Mouse (Mus musculus) neural tube, embryonic 15.5 days (tissue): ENCODE measurements around the gene Nrsn2. TPM values are rescaled to one million over a fixed set of nuclear protein-coding genes. Genes with fewer than 3 reads are reported as not detected.
A peak's percentile ranks its signal among the peaks of the same experiment; 100 is the strongest.

Source experiments
- ATAC-seq: fragments of 200-750 bp; cut with Nextera tagmentation; 2 replicates; pipeline ENCODE4 v1.8.0; 2017; ENCODE audit warnings: mild to moderate bottlenecking, moderate TSS enrichment, moderate library complexity; ENCODE audit not compliant: low FRiP score
- H3K27ac ChIP-seq: fragments of 300-500 bp; sonication (generic); replicated peaks from 2 replicates; pipeline ENCODE4 v1.5.1; 2015; ENCODE audit warnings: mild to moderate bottlenecking, inconsistent platforms
- H3K27me3 ChIP-seq: fragments of 300-500 bp; sonication (generic); replicated peaks from 2 replicates; pipeline ENCODE4 v1.6.1; 2015; ENCODE audit warnings: inconsistent platforms
- H3K36me3 ChIP-seq: fragments of 300-500 bp; sonication (generic); 2 replicates; pipeline ENCODE4 v1.6.1; 2015; ENCODE audit warnings: inconsistent platforms
- H3K4me1 ChIP-seq: fragments of 300-500 bp; sonication (generic); 2 replicates; pipeline ENCODE4 v1.6.1; 2015; ENCODE audit warnings: inconsistent platforms
- H3K4me2 ChIP-seq: fragments of 300-500 bp; sonication (generic); 2 replicates; pipeline ENCODE4 v1.6.1; 2015; ENCODE audit warnings: inconsistent platforms, mild to moderate bottlenecking, moderate library complexity
- H3K4me3 ChIP-seq: fragments of 300-500 bp; sonication (generic); replicated peaks from 2 replicates; pipeline ENCODE4 v1.5.1; 2015; ENCODE audit warnings: mild to moderate bottlenecking, inconsistent platforms
- H3K9ac ChIP-seq: fragments of 300-500 bp; sonication (generic); replicated peaks from 2 replicates; pipeline ENCODE4 v1.6.1; 2015; ENCODE audit warnings: mild to moderate bottlenecking, inconsistent platforms
- H3K9me3 ChIP-seq: fragments of 300-500 bp; sonication (generic); replicated peaks from 2 replicates; pipeline ENCODE4 v1.6.1; 2016; ENCODE audit warnings: inconsistent platforms
- WGBS: fragments of 180-500 bp; shearing (Covaris S2); methylation state at CpG from one replicate; pipeline ENCODE4 v1.1.7; 2015; ENCODE audit warnings: mixed read lengths; 5-methylcytosine and 5-hydroxymethylcytosine counted together
- polyA plus RNA-seq: library from polyadenylated mRNA; unstranded; fragments of >200 nt; fragmentation: Nextera tagmentation; extraction: Ambion mirVana; gene quantifications from 2 replicates; pipeline ENCODE4 v1.2.1, GENCODE M21; 2015

Gene Nrsn2
- polyA plus RNA-seq, 1 experiment from 2014 or later = 60.3 TPM

- Histone ChIP-seq H3K27ac (no peak overlapping the region), H3K9ac (no peak overlapping the region), H3K4me3 (no peak overlapping the region), H3K36me3 (no peaks in the 10 kb centered on the region), H3K9me3 (no peaks in the 10 kb centered on the region), H3K4me2 (no peak overlapping the region), H3K4me1 (peaks cover 3% of the 10 kb centered on the region), H3K27me3 (no peaks in the 10 kb centered on the region)
- no peak for ATAC-seq
- 88% methylated on average over 11 of the region's 11 CpGs for WGBS
Measured at GRCm38 (mm10) chr2:152337591-152338212, 38.7 kb downstream of the Nrsn2 start.

GRCm38 (mm10) chr2:152336856-152337255 lies 39.6 kb downstream of the Nrsn2 start:
- no peak overlapping the region for H3K27ac ChIP-seq
- no peaks in the 10 kb centered on the region for H3K36me3 ChIP-seq
- no peak overlapping the region for H3K9ac ChIP-seq
- H3K27me3 ChIP-seq = no peaks in the 10 kb centered on the region
- peaks cover 5% of the 10 kb centered on the region for H3K4me1 ChIP-seq
- WGBS = 88% methylated on average over 1 of the region's 1 CpGs
- H3K9me3 ChIP-seq = no peaks in the 10 kb centered on the region
- H3K4me3 ChIP-seq = no peak overlapping the region
- ATAC-seq = no peak
- no peak overlapping the region for H3K4me2 ChIP-seq

DNA sequence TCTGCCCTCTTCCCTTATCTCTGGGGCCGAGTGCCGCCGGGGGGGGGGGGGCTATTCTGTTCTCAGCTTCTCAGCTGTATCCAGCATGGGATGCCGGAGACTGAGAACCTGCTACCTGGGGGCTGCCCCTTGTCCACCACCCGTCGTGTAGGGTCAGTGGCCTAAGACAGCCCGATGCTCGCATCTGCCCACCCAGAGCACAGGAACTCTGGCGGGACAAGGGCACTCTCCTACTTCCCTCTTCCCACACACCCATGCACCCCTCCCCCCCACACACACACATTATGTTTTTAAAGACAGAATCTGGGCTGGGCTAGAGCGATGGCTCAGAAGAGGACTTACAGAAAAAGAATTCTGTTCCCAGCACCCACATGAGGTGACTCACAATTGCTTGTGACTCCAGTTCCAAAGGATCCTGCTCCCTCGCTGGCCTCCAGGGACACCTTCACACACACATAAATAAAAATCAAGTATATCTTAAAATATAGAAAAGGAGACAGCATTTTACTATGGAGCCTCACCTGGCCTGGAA lies 41.1 kb downstream of the Nrsn2 start:
- Histone ChIP-seq H3K4me3 (no peak overlapping the region), H3K27me3 (no peaks in the 10 kb centered on the region), H3K9me3 (no peaks in the 10 kb centered on the region), H3K36me3 (no peaks in the 10 kb centered on the region), H3K27ac (no peak overlapping the region), H3K4me1 (peaks cover 19% of the 10 kb centered on the region), H3K4me2 (no peak overlapping the region), H3K9ac (no peak overlapping the region)
- ATAC-seq = no peak
- WGBS = 75% methylated on average over 8 of the region's 11 CpGs

- no peak for ATAC-seq
- H3K9ac ChIP-seq = no peak overlapping the region
- H3K4me3 ChIP-seq = no peak overlapping the region
- H3K4me2 ChIP-seq = no peak overlapping the region; the same call in 1 of the 2 replicates
- H3K9me3 ChIP-seq = no peaks in the 10 kb centered on the region
- 88% methylated on average over 4 of the region's 4 CpGs for WGBS
- H3K4me1 ChIP-seq = peaks cover 30% of the 10 kb centered on the region
- H3K36me3 ChIP-seq = peaks cover 11% of the 10 kb centered on the region
- no peaks in the 10 kb centered on the region for H3K27me3 ChIP-seq
- no peak overlapping the region for H3K27ac ChIP-seq
Measured at GRCm38 (mm10) chr2:152333345-152334006, 43.0 kb downstream of the Nrsn2 start.

GRCm38 (mm10) chr2:152332101-152332825 lies 44.2 kb downstream of the Nrsn2 start, which contains the start of gene Rbck1:
TSS of gene Rbck1 (minus strand) at chr2:152332653.
- under 1% methylated on average over 54 of the region's 54 CpGs for WGBS
- H3K36me3 ChIP-seq = peaks cover 16% of the 10 kb centered on the region
- peak within 1 kb of the TSS; percentile 76 for H3K4me2 ChIP-seq
- peak within 1 kb of the TSS; percentile 94 for H3K9ac ChIP-seq
- peak within 1 kb of the TSS; percentile 97 for H3K4me3 ChIP-seq
- H3K4me1 ChIP-seq = peaks cover 30% of the 10 kb centered on the region
- no peaks in the 10 kb centered on the region for H3K27me3 ChIP-seq
- peak within 1 kb of the TSS; percentile 92 for H3K27ac ChIP-seq
- peak; percentile 97 for ATAC-seq
- H3K9me3 ChIP-seq = no peaks in the 10 kb centered on the region

GRCm38 (mm10) chr2:152330858-152331423 lies 45.5 kb downstream of the Nrsn2 start:
- ATAC-seq = no peak
- peak overlapping the region; percentile 76 for H3K4me2 ChIP-seq
- H3K9ac ChIP-seq = peak overlapping the region; percentile 94; the same call in 1 of the 2 replicates
- 68% methylated on average over 7 of the region's 7 CpGs for WGBS
- peaks cover 29% of the 10 kb centered on the region for H3K36me3 ChIP-seq
- H3K4me3 ChIP-seq = peak overlapping the region; percentile 97
- H3K4me1 ChIP-seq = peaks cover 30% of the 10 kb centered on the region
- H3K27me3 ChIP-seq = no peaks in the 10 kb centered on the region
- no peaks in the 10 kb centered on the region for H3K9me3 ChIP-seq
- no peak overlapping the region for H3K27ac ChIP-seq

- 83% methylated on average over 5 of the region's 5 CpGs for WGBS
- no peaks in the 10 kb centered on the region for H3K9me3 ChIP-seq
- no peak overlapping the region for H3K9ac ChIP-seq
- H3K27ac ChIP-seq = no peak overlapping the region
- H3K4me3 ChIP-seq = no peak overlapping the region
- H3K36me3 ChIP-seq = peaks cover 57% of the 10 kb centered on the region
- H3K4me2 ChIP-seq = no peak overlapping the region
- H3K4me1 ChIP-seq = peaks cover 30% of the 10 kb centered on the region
- H3K27me3 ChIP-seq = no peaks in the 10 kb centered on the region
- no peak for ATAC-seq
Measured at GRCm38 (mm10) chr2:152327980-152328379, 48.5 kb downstream of the Nrsn2 start.

- Histone ChIP-seq H3K4me2 (no peak overlapping the region), H3K9ac (no peak overlapping the region), H3K9me3 (no peaks in the 10 kb centered on the region), H3K27ac (no peak overlapping the region), H3K27me3 (no peaks in the 10 kb centered on the region), H3K4me1 (peaks cover 24% of the 10 kb centered on the region), H3K4me3 (no peak overlapping the region), H3K36me3 (peaks cover 71% of the 10 kb centered on the region)
- WGBS = 91% methylated on average over 8 of the region's 8 CpGs
- ATAC-seq = no peak
Measured at GRCm38 (mm10) chr2:152326654-152327053, 49.8 kb downstream of the Nrsn2 start.

DNA sequence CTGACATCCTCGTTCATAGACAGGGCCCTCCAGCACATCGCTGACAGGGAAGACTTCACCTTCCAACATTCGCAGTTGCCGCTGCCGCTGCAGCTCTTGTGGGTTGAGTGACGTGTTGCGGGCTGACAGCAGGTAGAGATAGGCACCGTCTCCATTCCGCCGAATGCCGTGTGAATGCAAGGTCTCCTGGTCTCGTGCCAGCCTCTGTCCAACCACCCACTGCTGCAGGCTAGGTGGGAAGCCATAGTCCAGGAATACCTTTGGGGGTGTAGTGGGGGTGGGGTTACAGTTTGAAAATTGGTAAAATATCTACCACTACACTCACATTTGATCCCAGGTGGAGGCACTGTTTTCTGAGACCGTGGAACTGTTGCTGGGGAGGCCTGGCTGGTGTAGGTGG lies 50.3 kb downstream of the Nrsn2 start:
- Histone ChIP-seq H3K9ac (no peak overlapping the region), H3K36me3 (peaks cover 75% of the 10 kb centered on the region), H3K4me3 (no peak overlapping the region), H3K9me3 (no peaks in the 10 kb centered on the region), H3K27me3 (no peaks in the 10 kb centered on the region), H3K27ac (no peak overlapping the region), H3K4me2 (no peak overlapping the region), H3K4me1 (peaks cover 19% of the 10 kb centered on the region)
- 93% methylated on average over 13 of the region's 13 CpGs for WGBS
- ATAC-seq = no peak

DNA sequence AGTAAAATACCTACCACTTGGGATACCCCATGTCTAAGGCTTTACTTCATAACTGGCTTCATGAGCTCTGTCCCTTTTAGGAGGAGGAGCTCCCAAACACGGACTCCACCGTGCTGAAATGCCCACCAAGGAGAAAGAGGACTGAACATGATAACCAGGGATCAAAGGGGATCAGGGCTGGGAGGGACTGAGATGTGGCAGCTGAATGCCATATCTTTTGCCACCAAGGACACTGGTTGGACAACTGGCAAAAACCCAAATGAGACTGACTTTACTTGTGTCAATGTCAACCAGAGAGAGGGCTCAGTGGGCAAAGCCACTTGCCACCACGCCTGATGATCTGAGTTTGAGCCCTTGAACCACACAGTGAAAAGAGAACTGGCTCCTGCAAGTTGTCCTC lies 51.6 kb downstream of the Nrsn2 start:
- no peak overlapping the region for H3K27ac ChIP-seq
- H3K4me1 ChIP-seq = peaks cover 6% of the 10 kb centered on the region; the same call in 1 of the 2 replicates
- H3K4me2 ChIP-seq = no peak overlapping the region
- peaks cover 88% of the 10 kb centered on the region for H3K36me3 ChIP-seq
- H3K4me3 ChIP-seq = no peak overlapping the region
- no peaks in the 10 kb centered on the region for H3K27me3 ChIP-seq
- H3K9ac ChIP-seq = no peak overlapping the region
- 92% methylated on average over 3 of the region's 3 CpGs for WGBS
- H3K9me3 ChIP-seq = no peaks in the 10 kb centered on the region
- ATAC-seq = no peak

GRCm38 (mm10) chr2:152323971-152324370 lies 52.5 kb downstream of the Nrsn2 start:
- H3K4me2 ChIP-seq = no peak overlapping the region
- H3K4me3 ChIP-seq = no peak overlapping the region
- WGBS = 97% methylated on average over 14 of the region's 14 CpGs
- H3K4me1 ChIP-seq = peaks cover under 1% of the 10 kb centered on the region; the same call in 1 of the 2 replicates
- H3K9me3 ChIP-seq = no peaks in the 10 kb centered on the region
- no peaks in the 10 kb centered on the region for H3K27me3 ChIP-seq
- no peak overlapping the region for H3K9ac ChIP-seq
- H3K27ac ChIP-seq = no peak overlapping the region
- peaks cover 86% of the 10 kb centered on the region for H3K36me3 ChIP-seq
- ATAC-seq = no peak
